Mouse (Mus musculus): ENCODE results near the gene Fam120a. TPM values are rescaled to one million over a fixed set of nuclear protein-coding genes. Genes with fewer than 3 reads are reported as not detected.

The Fam120a gene
- polyA plus RNA-seq, 1 experiment from 2014 or later, result 41.4 TPM

DNA sequence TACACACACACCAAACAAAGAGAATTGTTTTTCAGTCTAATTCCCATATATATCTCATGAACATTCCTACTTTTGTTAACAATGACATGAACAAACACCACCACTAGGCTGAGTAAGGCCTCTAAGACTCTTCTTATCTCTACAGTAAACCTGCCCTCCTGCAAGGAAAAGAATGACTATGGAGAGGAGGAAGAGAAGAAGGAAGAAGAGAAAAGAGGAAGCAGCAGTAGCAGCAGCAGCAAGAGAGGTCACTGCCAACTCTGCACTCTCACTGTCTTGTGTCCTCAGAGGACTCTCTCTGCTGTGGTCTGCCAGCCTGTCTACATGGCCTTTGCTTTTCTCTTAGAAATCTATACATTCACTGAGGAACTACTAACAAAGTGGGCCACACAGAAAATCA, 36.1 kb downstream of the Fam120a start:
- Histone ChIP-seq H3K4me1 (ENCODE audit: control insufficient read depth, insufficient read depth, low read length) (no peaks in the 10 kb centered on the region), H3K4me3 (ENCODE audit: low read length) (no peak overlapping the region), H3K9me3 (ENCODE audit: control insufficient read depth, low read length) (no peaks in the 10 kb centered on the region), H3K27me3 (ENCODE audit: control insufficient read depth, insufficient read depth, low read length) (no peaks in the 10 kb centered on the region), H3K36me3 (ENCODE audit: control insufficient read depth, insufficient read depth, low read length) (peaks cover 64% of the 10 kb centered on the region), H3K9ac (ENCODE audit: low read depth, low read length) (no peak overlapping the region), H3K27ac (ENCODE audit: low read depth, low read length) (no peak overlapping the region), H3K4me2 (replicated peaks; ENCODE audit: low read depth, low read length) (no peak overlapping the region)
- ATAC-seq (ENCODE audit: low FRiP score, low TSS enrichment), result no peak

DNA sequence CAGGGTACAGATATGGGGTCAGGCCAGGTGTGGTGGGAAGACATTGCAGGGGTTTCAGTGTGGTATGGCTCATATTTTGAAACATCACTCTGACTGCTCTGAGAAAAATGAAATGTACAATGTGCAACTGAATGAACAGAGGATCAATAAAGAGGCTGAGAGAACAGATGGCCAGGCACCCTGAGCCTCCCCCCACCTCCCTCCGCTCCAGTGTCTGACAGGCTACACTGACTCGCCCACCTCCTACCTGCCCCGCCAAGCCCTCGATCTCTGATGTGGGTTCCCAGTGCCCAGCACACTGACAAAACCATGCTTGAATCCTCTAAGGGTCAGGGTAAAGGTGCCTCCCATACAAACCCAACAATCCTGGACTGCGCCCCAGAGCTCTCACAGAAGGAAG, 36.6 kb downstream of the Fam120a start:
- Histone ChIP-seq H3K4me2 (replicated peaks; ENCODE audit: low read depth, low read length) (no peak overlapping the region), H3K27me3 (ENCODE audit: control insufficient read depth, insufficient read depth, low read length) (no peaks in the 10 kb centered on the region), H3K9me3 (ENCODE audit: control insufficient read depth, low read length) (no peaks in the 10 kb centered on the region), H3K9ac (ENCODE audit: low read depth, low read length) (no peak overlapping the region), H3K36me3 (ENCODE audit: control insufficient read depth, insufficient read depth, low read length) (peaks cover 66% of the 10 kb centered on the region), H3K4me1 (ENCODE audit: control insufficient read depth, insufficient read depth, low read length) (no peaks in the 10 kb centered on the region), H3K4me3 (ENCODE audit: low read length) (no peak overlapping the region), H3K27ac (ENCODE audit: low read depth, low read length) (no peak overlapping the region)
- WGBS, result 93% methylated on average over 5 of the region's 5 CpGs
- no peak for ATAC-seq (ENCODE audit: low FRiP score, low TSS enrichment)

DNA sequence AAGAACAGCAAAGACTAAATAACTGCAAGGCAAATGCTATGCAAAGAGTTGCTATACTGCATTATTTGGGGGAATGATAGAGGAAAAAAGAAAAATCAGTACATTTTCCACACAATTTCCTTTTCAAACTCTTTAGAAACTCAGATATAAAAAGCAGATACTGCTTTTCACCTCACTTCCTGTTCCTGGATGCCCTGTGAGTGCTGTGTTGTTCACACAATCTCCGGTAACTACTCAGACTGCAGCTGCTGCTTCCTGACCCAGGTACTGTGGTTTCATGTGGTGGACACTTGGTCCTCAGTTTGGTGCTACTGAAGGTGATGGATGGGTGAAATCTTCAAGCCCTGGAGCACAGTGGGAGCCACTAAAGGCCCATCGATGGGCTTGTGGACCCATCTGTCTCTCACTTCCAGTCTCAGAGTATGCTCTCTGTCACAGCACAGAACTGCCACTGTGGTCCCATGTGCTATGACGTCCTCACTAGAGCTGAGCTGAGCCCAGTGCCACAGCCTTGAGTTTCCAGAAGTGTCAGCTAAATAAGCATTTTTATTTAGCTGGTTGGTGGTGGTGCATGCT, 38.2 kb downstream of the Fam120a start:
- 80% methylated on average over 3 of the region's 3 CpGs for WGBS
- H3K9ac ChIP-seq (ENCODE audit: low read depth, low read length), result no peak overlapping the region
- no peaks in the 10 kb centered on the region for H3K27me3 ChIP-seq (ENCODE audit: control insufficient read depth, insufficient read depth, low read length)
- no peaks in the 10 kb centered on the region for H3K4me1 ChIP-seq (ENCODE audit: control insufficient read depth, insufficient read depth, low read length)
- no peak overlapping the region for H3K27ac ChIP-seq (ENCODE audit: low read depth, low read length)
- no peak for ATAC-seq (ENCODE audit: low FRiP score, low TSS enrichment)
- no peaks in the 10 kb centered on the region for H3K9me3 ChIP-seq (ENCODE audit: control insufficient read depth, low read length)
- no peak overlapping the region for H3K4me2 ChIP-seq (replicated peaks; ENCODE audit: low read depth, low read length)
- H3K36me3 ChIP-seq (ENCODE audit: control insufficient read depth, insufficient read depth, low read length), result peaks cover 68% of the 10 kb centered on the region
- H3K4me3 ChIP-seq (ENCODE audit: low read length), result no peak overlapping the region

DNA sequence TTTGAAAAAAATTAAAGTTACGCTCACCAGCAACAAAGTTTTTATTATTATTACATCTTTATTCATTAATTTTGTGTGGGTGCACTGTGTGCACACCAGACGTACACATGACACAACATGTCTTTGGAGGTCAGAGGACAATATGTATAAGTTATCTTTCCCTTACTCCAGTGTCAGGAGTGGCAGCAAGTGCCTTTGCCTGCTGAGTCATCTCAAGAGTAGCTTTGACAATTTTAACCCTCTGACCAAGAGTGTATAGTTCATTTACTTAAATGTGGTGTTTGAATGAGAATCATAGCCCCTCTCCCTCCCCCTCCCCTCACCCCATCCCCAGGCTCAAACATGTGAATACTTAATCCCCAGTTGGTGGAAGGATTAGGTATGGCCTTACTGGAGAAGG, 40.2 kb downstream of the Fam120a start:
- no peak for ATAC-seq (ENCODE audit: low FRiP score, low TSS enrichment)
- no peaks in the 10 kb centered on the region for H3K4me1 ChIP-seq (ENCODE audit: control insufficient read depth, insufficient read depth, low read length)
- 92% methylated on average over 2 of the region's 2 CpGs for WGBS

DNA sequence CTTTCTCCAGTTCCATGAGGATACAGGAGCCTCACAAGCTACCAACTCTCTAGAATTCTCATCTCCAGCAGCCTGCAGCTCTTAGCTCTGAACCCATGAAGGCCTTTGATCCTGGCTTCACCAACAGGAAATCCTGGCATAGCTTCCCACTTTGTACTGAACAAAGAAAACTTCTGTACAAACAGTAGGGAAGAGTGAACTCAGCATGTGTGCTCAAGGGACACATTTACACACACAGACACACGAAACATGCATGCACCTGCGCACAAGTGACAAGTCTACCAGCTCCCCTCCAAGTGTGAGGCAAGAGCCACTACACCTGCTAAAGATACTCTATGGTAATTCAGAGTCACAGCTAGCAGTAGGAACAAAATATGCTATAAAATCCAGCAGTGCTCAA, 45.1 kb downstream of the Fam120a start:
- Histone ChIP-seq H3K9me3 (ENCODE audit: control insufficient read depth, low read length) (no peaks in the 10 kb centered on the region), H3K4me1 (ENCODE audit: control insufficient read depth, insufficient read depth, low read length) (no peaks in the 10 kb centered on the region), H3K4me2 (replicated peaks; ENCODE audit: low read depth, low read length) (no peak overlapping the region), H3K27ac (ENCODE audit: low read depth, low read length) (no peak overlapping the region), H3K4me3 (ENCODE audit: low read length) (no peak overlapping the region), H3K36me3 (ENCODE audit: control insufficient read depth, insufficient read depth, low read length) (peaks cover 51% of the 10 kb centered on the region), H3K27me3 (ENCODE audit: control insufficient read depth, insufficient read depth, low read length) (no peaks in the 10 kb centered on the region), H3K9ac (ENCODE audit: low read depth, low read length) (no peak overlapping the region)
- 79% methylated on average over 2 of the region's 2 CpGs for WGBS
- ATAC-seq (ENCODE audit: low FRiP score, low TSS enrichment), result no peak

More for the DNA sequence above, 40.2 kb downstream of the Fam120a start:
- peaks cover 55% of the 10 kb centered on the region for H3K36me3 ChIP-seq (ENCODE audit: control insufficient read depth, insufficient read depth, low read length)
- no peak overlapping the region for H3K4me2 ChIP-seq (replicated peaks; ENCODE audit: low read depth, low read length)
- no peaks in the 10 kb centered on the region for H3K27me3 ChIP-seq (ENCODE audit: control insufficient read depth, insufficient read depth, low read length)
- H3K4me3 ChIP-seq (ENCODE audit: low read length), result no peak overlapping the region
- no peaks in the 10 kb centered on the region for H3K9me3 ChIP-seq (ENCODE audit: control insufficient read depth, low read length)
- no peak overlapping the region for H3K27ac ChIP-seq (ENCODE audit: low read depth, low read length)
- no peak overlapping the region for H3K9ac ChIP-seq (ENCODE audit: low read depth, low read length)

DNA sequence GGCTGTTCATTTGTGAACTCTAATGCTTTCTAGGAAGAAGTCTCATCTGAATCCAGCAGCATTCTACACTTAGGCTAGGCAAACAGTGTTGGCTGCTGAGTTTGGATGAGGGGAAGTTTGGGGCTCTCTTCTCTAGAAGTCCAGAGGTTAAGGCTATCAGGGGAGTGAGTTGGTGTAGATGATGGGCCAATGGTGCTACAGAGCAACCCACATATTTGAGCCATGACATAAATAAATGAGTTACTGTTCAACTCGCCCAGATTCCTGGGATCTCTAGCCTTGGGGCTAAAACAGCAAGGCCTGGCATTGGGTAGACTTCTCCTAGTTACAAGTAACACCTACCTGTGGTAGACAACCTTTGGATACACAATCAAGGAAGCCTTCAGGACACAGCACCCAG, 46.6 kb downstream of the Fam120a start:
- H3K9me3 ChIP-seq (ENCODE audit: control insufficient read depth, low read length), result no peaks in the 10 kb centered on the region
- H3K4me1 ChIP-seq (ENCODE audit: control insufficient read depth, insufficient read depth, low read length), result no peaks in the 10 kb centered on the region
- no peak overlapping the region for H3K4me3 ChIP-seq (ENCODE audit: low read length)
- H3K27ac ChIP-seq (ENCODE audit: low read depth, low read length), result no peak overlapping the region
- no peak overlapping the region for H3K9ac ChIP-seq (ENCODE audit: low read depth, low read length)
- 63% methylated on average over 1 of the region's 1 CpGs for WGBS
- no peaks in the 10 kb centered on the region for H3K27me3 ChIP-seq (ENCODE audit: control insufficient read depth, insufficient read depth, low read length)
- H3K36me3 ChIP-seq (ENCODE audit: control insufficient read depth, insufficient read depth, low read length), result peaks cover 55% of the 10 kb centered on the region
- no peak overlapping the region for H3K4me2 ChIP-seq (replicated peaks; ENCODE audit: low read depth, low read length)
- no peak for ATAC-seq (ENCODE audit: low FRiP score, low TSS enrichment)

DNA sequence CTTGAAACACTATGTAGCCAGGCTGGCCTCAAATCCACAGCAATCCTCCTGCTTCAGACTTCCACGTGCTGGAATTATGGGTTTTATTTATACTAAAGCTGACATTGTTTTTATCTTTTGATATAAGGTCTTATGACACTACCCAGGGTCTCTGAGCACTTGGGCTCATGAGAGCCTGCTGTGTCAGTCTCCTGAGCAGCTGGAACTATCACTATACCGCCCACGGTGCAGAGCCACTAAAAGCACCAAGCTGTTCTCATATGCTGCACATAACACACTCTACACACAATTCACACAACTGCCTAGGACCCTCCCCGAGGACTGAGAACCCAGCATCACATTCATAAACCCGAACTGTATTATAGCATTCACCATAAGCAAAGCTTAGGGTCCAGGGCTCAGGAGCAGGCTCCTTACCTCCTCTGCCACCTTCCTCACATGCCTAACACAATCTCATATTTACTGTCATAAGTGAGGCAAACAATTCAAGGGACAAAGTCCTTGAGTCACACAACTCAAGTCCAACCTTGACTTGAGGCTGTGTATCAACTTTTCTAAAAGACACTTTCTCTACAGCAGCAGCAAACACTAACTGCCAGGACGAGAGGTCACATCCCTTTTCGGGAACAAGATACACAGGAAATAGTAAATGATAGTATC, 47.9 kb downstream of the Fam120a start:
- Histone ChIP-seq H3K36me3 (ENCODE audit: control insufficient read depth, insufficient read depth, low read length) (peaks cover 62% of the 10 kb centered on the region), H3K9ac (ENCODE audit: low read depth, low read length) (no peak overlapping the region)
- 84% methylated on average over 7 of the region's 7 CpGs for WGBS

DNA sequence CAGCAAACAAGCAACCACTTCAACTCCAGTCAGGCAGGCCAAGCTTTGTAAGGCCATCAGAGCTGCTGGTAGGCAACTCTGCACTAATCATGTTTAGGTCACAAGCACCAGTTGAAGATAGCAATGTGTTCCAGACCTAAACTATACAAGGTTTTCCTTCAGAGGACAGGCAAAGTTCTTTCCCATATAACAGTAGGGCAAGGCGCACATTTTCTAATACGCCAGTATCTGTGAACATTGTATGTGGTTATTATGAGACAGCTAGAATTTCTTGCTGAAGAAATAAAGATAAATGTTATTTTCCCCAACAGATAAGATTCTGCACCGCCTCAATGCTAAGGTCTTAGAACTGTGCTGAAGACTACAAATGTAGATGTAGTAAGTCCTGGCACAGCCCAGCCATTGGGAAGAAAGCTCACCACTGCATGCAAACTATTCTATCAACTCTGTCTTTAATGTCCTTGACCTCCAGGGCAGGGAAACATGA, 50.7 kb downstream of the Fam120a start:
- Histone ChIP-seq H3K27me3 (ENCODE audit: control insufficient read depth, insufficient read depth, low read length) (no peaks in the 10 kb centered on the region), H3K9ac (ENCODE audit: low read depth, low read length) (no peak overlapping the region), H3K4me1 (ENCODE audit: control insufficient read depth, insufficient read depth, low read length) (no peaks in the 10 kb centered on the region), H3K36me3 (ENCODE audit: control insufficient read depth, insufficient read depth, low read length) (peaks cover 81% of the 10 kb centered on the region), H3K4me3 (ENCODE audit: low read length) (no peak overlapping the region), H3K9me3 (ENCODE audit: control insufficient read depth, low read length) (no peaks in the 10 kb centered on the region), H3K27ac (ENCODE audit: low read depth, low read length) (no peak overlapping the region), H3K4me2 (replicated peaks; ENCODE audit: low read depth, low read length) (no peak overlapping the region)
- 91% methylated on average over 3 of the region's 3 CpGs for WGBS
- no peak for ATAC-seq (ENCODE audit: low FRiP score, low TSS enrichment)

More for the DNA sequence above, 47.9 kb downstream of the Fam120a start:
- Histone ChIP-seq H3K4me2 (replicated peaks; ENCODE audit: low read depth, low read length) (no peak overlapping the region), H3K4me1 (ENCODE audit: control insufficient read depth, insufficient read depth, low read length) (no peaks in the 10 kb centered on the region), H3K27me3 (ENCODE audit: control insufficient read depth, insufficient read depth, low read length) (no peaks in the 10 kb centered on the region), H3K9me3 (ENCODE audit: control insufficient read depth, low read length) (no peaks in the 10 kb centered on the region), H3K27ac (ENCODE audit: low read depth, low read length) (no peak overlapping the region), H3K4me3 (ENCODE audit: low read length) (no peak overlapping the region)
- no peak for ATAC-seq (ENCODE audit: low FRiP score, low TSS enrichment)

DNA sequence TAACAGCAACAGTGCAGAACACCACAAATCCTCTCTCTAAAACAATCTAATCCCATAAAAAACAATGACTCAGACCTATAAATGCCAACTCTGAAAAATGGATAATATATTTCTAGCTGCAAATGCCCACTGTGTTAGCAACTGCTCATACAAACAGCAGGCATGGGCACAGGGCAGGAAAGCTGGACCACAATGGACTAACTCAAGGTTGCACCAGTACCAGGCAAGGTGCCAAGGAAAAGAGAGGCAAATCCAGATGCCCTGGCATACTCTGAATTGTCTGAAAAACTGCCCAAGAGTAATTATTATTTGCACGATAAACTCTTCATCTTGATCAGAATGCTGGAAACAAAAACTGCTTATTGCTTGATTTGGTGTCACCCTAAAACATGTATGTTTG, 54.1 kb downstream of the Fam120a start:
- Histone ChIP-seq H3K27ac (ENCODE audit: low read depth, low read length) (no peak overlapping the region), H3K9me3 (ENCODE audit: control insufficient read depth, low read length) (no peaks in the 10 kb centered on the region), H3K4me2 (replicated peaks; ENCODE audit: low read depth, low read length) (no peak overlapping the region), H3K4me1 (ENCODE audit: control insufficient read depth, insufficient read depth, low read length) (no peaks in the 10 kb centered on the region), H3K9ac (ENCODE audit: low read depth, low read length) (no peak overlapping the region), H3K36me3 (ENCODE audit: control insufficient read depth, insufficient read depth, low read length) (peaks cover 81% of the 10 kb centered on the region), H3K27me3 (ENCODE audit: control insufficient read depth, insufficient read depth, low read length) (no peaks in the 10 kb centered on the region), H3K4me3 (ENCODE audit: low read length) (no peak overlapping the region)
- WGBS, result 91% methylated on average over 1 of the region's 1 CpGs
- no peak for ATAC-seq (ENCODE audit: low FRiP score, low TSS enrichment)

Data from kidney, embryonic 14.5 days (tissue).